Mouse (Mus musculus) G1E (cell line): Measurements from ENCODE around the gene Ttc30a2. TPM values are rescaled to one million over a fixed set of nuclear protein-coding genes. Genes with fewer than 3 reads are reported as not detected.
"Not testable (repeated sequence)": the region's sequence is repeated elsewhere in the genome, so short reads cannot be mapped to it uniquely, and the experiment has no call there.

Experiments used
- ATAC-seq: 2 replicates; pipeline ENCODE4 v1.8.0; 2016; ENCODE audit warnings: mild to moderate bottlenecking; ENCODE audit not compliant: insufficient number of reproducible peaks, poor library complexity, low FRiP score, severe bottlenecking; ENCODE audit errors: extremely low read depth
- DNase-seq: peaks from one replicate; pipeline ENCODE4 v3.0.0; 2012; ENCODE audit warnings: low spot score
- H3K27me3 ChIP-seq: 2 replicates; pipeline ENCODE4 v1.6.1; 2012; ENCODE audit warnings: mild to moderate bottlenecking, low read length, inconsistent platforms; ENCODE audit not compliant: insufficient read depth
- H3K36me3 ChIP-seq: replicated peaks from 2 replicates; pipeline ENCODE3; 2012; ENCODE audit warnings: mild to moderate bottlenecking, inconsistent platforms
- H3K4me1 ChIP-seq: 2 replicates; pipeline ENCODE4 v1.6.1; 2012; ENCODE audit warnings: low read depth, low read length, inconsistent platforms, mixed read lengths; ENCODE audit not compliant: insufficient read depth
- H3K4me3 ChIP-seq: 2 replicates; pipeline ENCODE4 v1.5.1; 2012; ENCODE audit warnings: low read depth, mild to moderate bottlenecking, inconsistent platforms, low read length, moderate library complexity, mixed read lengths
- H3K9me3 ChIP-seq: replicated peaks from 2 replicates; pipeline ENCODE4 v1.6.1; 2012; ENCODE audit warnings: inconsistent platforms
- CTCF ChIP-seq: IDR thresholded peaks from 2 replicates; pipeline ENCODE4 v1.5.1; 2012; ENCODE audit warnings: low read depth, low read length, inconsistent platforms, mixed read lengths
- GATA1 ChIP-seq: IDR thresholded peaks from 2 replicates; pipeline ENCODE4 v1.6.1; 2012; ENCODE audit warnings: borderline replicate concordance, low read length, inconsistent platforms, mixed read lengths
- GATA2 ChIP-seq: IDR thresholded peaks from 2 replicates; pipeline ENCODE4 v1.6.1; 2012; ENCODE audit warnings: low read depth, low read length, inconsistent platforms, borderline replicate concordance
- POLR2AphosphoS5 ChIP-seq: IDR thresholded peaks from 2 replicates; pipeline ENCODE4 v1.6.1; 2012; ENCODE audit warnings: low read depth, low read length, inconsistent platforms; ENCODE audit not compliant: insufficient replicate concordance
- TAL1 ChIP-seq: conservative IDR thresholded peaks from 2 replicates; pipeline ENCODE4 v1.6.1; 2012; ENCODE audit warnings: low read depth, low read length, inconsistent platforms, mixed read lengths
- polyA plus RNA-seq: library from polyadenylated mRNA; stranded (reverse); fragments of >175 nt; gene quantifications from 2 replicates; pipeline ENCODE4 v1.2.3, GENCODE M21; 2012
- total RNA-seq, 2 experiments: library from RNA; stranded (forward) in 1 of 2; stranded (reverse) in 1 of 2; fragments of 200-1000 nt in 1 of 2; fragments of >200 nt in 1 of 2; fragmentation: Nextera tagmentation in 1 of 2; gene quantifications; 2 replicates each; pipeline ENCODE4 v1.2.3; 2014 to 2017

Ttc30a2 gene
- total and polyA plus RNA-seq, 3 experiments = 0.05 TPM; not detected in 2

DNA sequence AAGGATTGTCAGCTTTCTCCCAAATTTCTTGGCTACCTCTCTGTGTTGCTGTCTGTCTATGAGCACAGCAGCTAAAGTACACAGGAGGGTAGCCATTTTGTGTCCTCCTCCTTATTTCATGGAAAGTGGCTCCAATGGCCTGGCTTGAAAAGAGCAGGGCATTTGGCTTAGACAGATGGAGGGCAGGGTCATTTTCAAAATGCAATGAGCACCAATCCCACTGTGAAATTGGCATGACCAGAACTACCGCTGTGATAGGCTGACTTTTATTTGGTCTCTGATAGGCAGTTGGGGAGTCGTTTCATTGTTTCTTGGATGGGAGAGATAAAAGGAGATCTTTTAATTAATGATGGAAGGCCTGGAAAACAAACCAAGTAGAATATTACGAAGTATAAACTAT, 5.9 kb upstream of the Ttc30a2 start:
- Histone ChIP-seq H3K27me3 (0 out of 2 replicates have a peak, but pooled peaks cover 2% of the 10 kb centered on the region), H3K9me3 (no peaks in the 10 kb centered on the region), H3K4me1 (no peaks in the 10 kb centered on the region), H3K4me3 (no peak overlapping the region), H3K36me3 (no peaks in the 10 kb centered on the region)
- TF ChIP-seq GATA2 = no peak
- no peak for TF ChIP-seq GATA1
- no peak for TF ChIP-seq POLR2AphosphoS5
- no peak for TF ChIP-seq TAL1
- no peak for TF ChIP-seq CTCF
- no peak for ATAC-seq
- no peak for DNase-seq

DNA sequence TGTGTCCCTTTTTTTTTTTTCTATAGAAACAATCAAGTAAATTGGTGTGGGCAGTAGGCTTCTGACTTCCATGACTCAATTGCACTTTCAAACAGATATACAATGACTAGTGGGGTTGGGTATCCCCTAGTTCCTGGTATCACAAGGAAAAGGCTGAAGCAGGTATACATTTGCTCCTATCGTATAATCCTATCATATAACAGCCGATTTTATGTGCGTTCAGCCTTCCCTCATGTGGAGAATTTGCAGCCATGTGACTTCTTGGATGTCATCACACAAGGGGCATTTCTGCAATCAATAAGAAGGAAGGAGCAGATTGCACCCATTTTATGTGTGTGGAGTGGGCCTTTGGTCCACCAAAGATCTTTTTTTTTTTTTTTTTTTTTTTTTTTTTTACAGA, 5.1 kb upstream of the Ttc30a2 start:
- no peaks in the 10 kb centered on the region for H3K27me3 ChIP-seq
- ATAC-seq (no peak), DNase-seq (no peak)
- H3K36me3 ChIP-seq = no peaks in the 10 kb centered on the region
- no peaks in the 10 kb centered on the region for H3K4me1 ChIP-seq
- no peaks in the 10 kb centered on the region for H3K9me3 ChIP-seq
- H3K4me3 ChIP-seq = no peak overlapping the region
- no peak for TF ChIP-seq GATA2
- TF ChIP-seq TAL1 = no peak
- TF ChIP-seq GATA1 = no peak
- no peak for TF ChIP-seq CTCF
- no peak for TF ChIP-seq POLR2AphosphoS5

DNA sequence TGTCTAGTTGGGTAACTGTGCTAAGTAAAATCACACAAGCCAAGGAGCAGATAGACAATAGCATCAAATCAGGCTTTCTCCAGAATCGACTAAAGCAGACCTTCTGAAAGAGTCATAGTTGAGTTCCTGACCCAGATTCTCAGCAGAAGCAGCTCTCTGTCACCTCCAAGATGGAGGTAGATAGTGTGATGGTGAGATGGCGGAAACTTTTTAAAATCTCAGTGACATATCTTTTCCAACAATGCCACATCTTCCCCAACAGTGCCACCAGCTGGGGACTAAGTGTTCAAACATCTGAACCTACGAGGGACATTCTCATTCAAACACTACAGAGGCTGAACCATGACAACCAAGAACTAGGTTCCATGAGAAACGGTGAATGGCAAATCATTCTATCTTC, 4.7 kb upstream of the Ttc30a2 start:
- no peaks in the 10 kb centered on the region for H3K27me3 ChIP-seq
- ATAC-seq (no peak), DNase-seq (no peak)
- TF ChIP-seq TAL1 = no peak
- TF ChIP-seq GATA2 = no peak
- no peak for TF ChIP-seq GATA1
- no peak for TF ChIP-seq CTCF
- TF ChIP-seq POLR2AphosphoS5 = no peak
- H3K4me1 ChIP-seq = no peaks in the 10 kb centered on the region
- H3K4me3 ChIP-seq = no peak overlapping the region
- H3K36me3 ChIP-seq = no peaks in the 10 kb centered on the region
- H3K9me3 ChIP-seq = no peaks in the 10 kb centered on the region

DNA sequence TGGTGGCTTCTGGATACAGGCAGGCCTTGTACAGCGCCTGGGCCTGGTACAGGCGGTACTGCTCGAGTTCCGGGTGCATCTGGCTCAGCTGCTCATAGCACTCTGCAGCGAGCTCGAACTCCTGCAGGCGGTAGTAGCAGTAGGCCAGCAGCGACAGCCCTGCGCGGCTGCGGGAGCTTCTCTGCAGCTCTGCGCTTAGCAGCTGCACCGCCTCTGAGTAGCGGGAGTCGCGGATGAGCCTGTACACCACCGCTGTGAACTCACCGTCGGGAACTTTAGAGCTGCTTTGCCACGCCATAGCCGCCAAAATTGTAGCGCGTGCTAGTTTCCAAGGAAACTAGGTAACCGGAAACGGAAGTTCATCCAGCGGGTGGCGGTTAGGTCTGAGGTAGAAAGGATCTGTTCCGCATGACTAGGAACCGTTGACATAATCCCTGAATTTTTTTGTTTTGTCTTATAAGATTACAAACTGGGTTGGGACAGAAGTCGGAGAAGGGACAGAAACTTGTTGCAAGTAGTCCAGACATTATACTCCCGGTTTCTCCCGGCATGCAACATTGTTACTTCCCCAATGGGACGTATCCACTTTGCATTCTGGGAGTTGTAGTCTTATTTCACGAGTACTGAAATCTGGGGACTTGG, 3.6 kb upstream of the Ttc30a2 start, which contains the start of gene Ttc30a1:
Gene Ttc30a1 (minus strand): TSS at position 528 of the 642 bp plus-strand sequence.
- DNase-seq, ATAC-seq, H3K4me1 ChIP-seq, H3K4me3 ChIP-seq, H3K36me3 ChIP-seq, H3K9me3 ChIP-seq, H3K27me3 ChIP-seq: not testable (repeated sequence)

DNA sequence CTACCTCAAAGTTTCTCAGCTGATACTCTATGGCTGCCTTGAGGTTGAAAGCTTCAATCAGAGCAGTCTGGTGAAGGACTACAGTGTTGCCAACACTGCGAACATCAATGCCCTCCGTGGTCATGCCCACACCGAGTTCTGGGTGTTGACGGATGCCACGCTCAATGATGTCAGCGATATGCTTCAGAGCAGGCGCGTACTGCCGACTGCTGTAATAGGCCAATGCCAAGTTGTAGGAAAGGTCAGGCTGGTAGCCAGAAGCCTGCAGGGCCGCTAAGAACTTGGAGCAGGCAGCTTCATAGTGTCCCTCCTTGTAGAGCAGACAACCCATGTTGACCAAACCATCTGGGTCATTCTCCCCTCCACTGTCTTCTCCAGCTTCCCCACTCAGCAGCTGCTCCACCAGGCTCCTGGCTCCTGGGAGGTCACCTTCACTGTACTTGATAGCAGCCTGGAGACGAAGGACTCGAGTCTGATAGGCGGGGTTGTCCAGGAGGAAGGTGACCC, 3.0 kb upstream of the Ttc30a2 start:
- H3K9me3 ChIP-seq, H3K27me3 ChIP-seq, ATAC-seq, H3K4me3 ChIP-seq, H3K36me3 ChIP-seq, H3K4me1 ChIP-seq, DNase-seq: not testable (repeated sequence)

DNA sequence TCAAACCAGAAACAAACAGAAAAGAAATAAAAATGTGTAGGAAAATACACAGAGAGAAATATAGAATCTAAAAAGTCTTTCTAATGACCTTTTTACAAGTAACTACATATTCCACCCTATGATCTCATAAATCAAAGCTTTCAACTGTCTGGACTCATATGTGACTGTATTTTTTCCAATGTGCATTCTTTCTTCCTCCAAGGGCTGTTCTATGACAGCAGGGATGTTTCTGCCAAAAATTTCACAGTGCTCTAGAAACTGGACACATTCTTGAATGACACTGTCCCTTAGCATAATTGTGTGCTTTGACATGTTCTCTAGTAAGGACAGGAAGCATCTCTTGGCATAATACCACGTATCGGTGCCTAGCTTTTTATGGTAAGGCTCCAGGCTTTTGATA, 1.9 kb downstream of the Ttc30a2 start:
- not testable (repeated sequence) for DNase-seq, H3K9me3 ChIP-seq, H3K4me3 ChIP-seq, H3K36me3 ChIP-seq, H3K4me1 ChIP-seq, H3K27me3 ChIP-seq, ATAC-seq

DNA sequence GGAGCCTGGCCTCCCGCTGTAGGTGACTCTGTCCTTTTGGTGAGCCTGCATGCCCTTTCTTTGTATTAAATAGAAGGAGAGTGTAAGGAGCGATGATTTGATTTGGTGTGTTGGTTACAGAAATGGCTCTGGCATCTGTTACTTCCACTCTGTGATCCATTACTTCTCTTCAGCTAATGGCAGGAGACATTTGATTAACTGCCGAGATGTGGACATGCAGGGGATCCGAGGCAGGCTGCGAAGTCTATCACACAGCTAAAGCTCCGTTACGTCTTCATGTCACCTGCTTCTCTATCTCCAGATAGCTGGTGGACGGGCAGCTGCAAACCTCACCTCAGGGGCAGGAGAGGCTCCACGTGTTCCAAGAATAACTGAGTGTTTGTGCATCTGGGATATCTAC, 3.8 kb downstream of the Ttc30a2 start:
- DNase-seq (no peak), ATAC-seq (no peak)
- no peak overlapping the region for H3K4me3 ChIP-seq
- TF ChIP-seq GATA1 (no peak), TAL1 (no peak), POLR2AphosphoS5 (no peak), CTCF (no peak), GATA2 (no peak)
- H3K4me1 ChIP-seq = no peaks in the 10 kb centered on the region
- no peaks in the 10 kb centered on the region for H3K36me3 ChIP-seq
- H3K27me3 ChIP-seq = peaks cover 4% of the 10 kb centered on the region; the same call in 1 of the 2 replicates
- no peaks in the 10 kb centered on the region for H3K9me3 ChIP-seq
